Mouse (Mus musculus) mouse embryonic stem cell (cell line): Measurements from ENCODE around the gene Dytn.

Experiments
- in situ Hi-C, 2 experiments: fragments of 300-500 bp; cut with MboI; formaldehyde crosslinking; loops; 1 replicate in 1 of 2; 3 replicates in 1 of 2; pipeline ENCODE4 v1.14.3; 2019 to 2020; ENCODE audit warnings: low sequenced_read_pairs in 2 of 2, low pct_unique_long_range_greater_than_20kb in 1 of 2, mixed read lengths in 1 of 2; ENCODE audit not compliant: unreplicated experiment in 1 of 2

Dytn gene

GRCm38 (mm10) chr1:63609613-63610012, 77.1 kb downstream of the Dytn start:
- in situ Hi-C loops: no loop called here

- in situ Hi-C loops: no loop called here
Measured at GRCm38 (mm10) chr1:63603870-63604500, 82.7 kb downstream of the Dytn start.

- in situ Hi-C loops: no loop called here
Measured at GRCm38 (mm10) chr1:63586869-63587268, 99.9 kb downstream of the Dytn start.

- in situ Hi-C loops: no loop called here
Measured at GRCm38 (mm10) chr1:63579153-63579552, 107.6 kb downstream of the Dytn start.

GRCm38 (mm10) chr1:63576803-63577202, 109.9 kb downstream of the Dytn start:
- in situ Hi-C loops: no loop called here

GRCm38 (mm10) chr1:63573864-63574611, 112.7 kb downstream of the Dytn start:
- in situ Hi-C loops: no loop called here

- in situ Hi-C loops: no loop called here
Measured at GRCm38 (mm10) chr1:63573432-63573831, 113.3 kb downstream of the Dytn start.
